Mouse (Mus musculus) embryo, embryonic 10.5 days (tissue): Measurements from ENCODE around the gene Pdzrn4.
"Not testable (repeated sequence)": the region's sequence is repeated elsewhere in the genome, so short reads cannot be mapped to it uniquely, and the experiment has no call there.

ENCODE experiments used
- DNase-seq: peaks from one replicate; pipeline ENCODE4 v3.0.0-alpha.2; 2015; ENCODE audit warnings: low spot score

Gene Pdzrn4

GRCm38 (mm10) chr15:92396770-92397608 lies at the start of gene Pdzrn4:
Gene Pdzrn4, plus strand, starts transcription at chr15:92396881.
- DNase-seq: peak; percentile 53

GRCm38 (mm10) chr15:92347426-92347825 lies 49.3 kb upstream of the Pdzrn4 start:
- no peak for DNase-seq

GRCm38 (mm10) chr15:92347902-92348301 lies 48.8 kb upstream of the Pdzrn4 start:
- DNase-seq: peak; percentile 80

GRCm38 (mm10) chr15:92348453-92348852 lies 48.2 kb upstream of the Pdzrn4 start:
- DNase-seq: not testable (repeated sequence)

GRCm38 (mm10) chr15:92364153-92364552 lies 32.5 kb upstream of the Pdzrn4 start:
- DNase-seq: no peak

- no peak for DNase-seq
Observed at GRCm38 (mm10) chr15:92364592-92364991, 32.1 kb upstream of the Pdzrn4 start.

GRCm38 (mm10) chr15:92394811-92395210 lies 1.9 kb upstream of the Pdzrn4 start:
- DNase-seq: no peak

GRCm38 (mm10) chr15:92398747-92399146 lies 2.1 kb downstream of the Pdzrn4 start:
- DNase-seq: no peak

- peak; percentile 25 for DNase-seq
Observed at GRCm38 (mm10) chr15:92399278-92399677, 2.6 kb downstream of the Pdzrn4 start.

GRCm38 (mm10) chr15:92401554-92401953 lies 4.9 kb downstream of the Pdzrn4 start:
- no peak for DNase-seq

GRCm38 (mm10) chr15:92415323-92415722 lies 18.6 kb downstream of the Pdzrn4 start:
- no peak for DNase-seq

- DNase-seq: no peak
Observed at GRCm38 (mm10) chr15:92416141-92416540, 19.5 kb downstream of the Pdzrn4 start.

GRCm38 (mm10) chr15:92416658-92417057 lies 20.0 kb downstream of the Pdzrn4 start:
- no peak for DNase-seq

GRCm38 (mm10) chr15:92417120-92417519 lies 20.4 kb downstream of the Pdzrn4 start:
- DNase-seq: no peak

GRCm38 (mm10) chr15:92434605-92435004 lies 37.9 kb downstream of the Pdzrn4 start:
- peak; percentile 78 for DNase-seq

GRCm38 (mm10) chr15:92435306-92435705 lies 38.6 kb downstream of the Pdzrn4 start:
- no peak for DNase-seq

GRCm38 (mm10) chr15:92441630-92442180 lies 45.0 kb downstream of the Pdzrn4 start:
- DNase-seq: peak; percentile 50

- DNase-seq: peak; percentile 62
Observed at GRCm38 (mm10) chr15:92447708-92448147, 51.0 kb downstream of the Pdzrn4 start.

GRCm38 (mm10) chr15:92449112-92449511 lies 52.4 kb downstream of the Pdzrn4 start:
- DNase-seq: no peak

GRCm38 (mm10) chr15:92452620-92453019 lies 55.9 kb downstream of the Pdzrn4 start:
- DNase-seq: peak; percentile 26

GRCm38 (mm10) chr15:92482198-92482597 lies 85.5 kb downstream of the Pdzrn4 start:
- no peak for DNase-seq

- no peak for DNase-seq
Observed at GRCm38 (mm10) chr15:92491376-92491775, 94.7 kb downstream of the Pdzrn4 start.

GRCm38 (mm10) chr15:92495465-92496174 lies 98.9 kb downstream of the Pdzrn4 start:
- DNase-seq: peak; percentile 18
